Mouse (Mus musculus) embryonic stem cell, embryonic (primary cell): Measurements from ENCODE around the gene Pnpla8.

Experiments used
- CTCF ChIA-PET, 4 experiments: fragments of 300-600 bp in 2 of 4; fragments of 350-600 bp in 2 of 4; sonication (Branson Sonifier 250); formaldehyde crosslinking; loops; one replicate each; lab custom pipeline; 2022; ENCODE audit warnings: inconsistent platforms in 2 of 4; lab: Charles Lee
- POLR2A ChIA-PET, 4 experiments: fragments of 300-600 bp in 2 of 4; fragments of 350-600 bp in 2 of 4; sonication (Branson Sonifier 250); formaldehyde crosslinking; loops; one replicate each; lab custom pipeline; 2022; ENCODE audit warnings: antibody characterized with exemption in 4 of 4, inconsistent platforms in 1 of 4; lab: Charles Lee

The Pnpla8 gene

DNA sequence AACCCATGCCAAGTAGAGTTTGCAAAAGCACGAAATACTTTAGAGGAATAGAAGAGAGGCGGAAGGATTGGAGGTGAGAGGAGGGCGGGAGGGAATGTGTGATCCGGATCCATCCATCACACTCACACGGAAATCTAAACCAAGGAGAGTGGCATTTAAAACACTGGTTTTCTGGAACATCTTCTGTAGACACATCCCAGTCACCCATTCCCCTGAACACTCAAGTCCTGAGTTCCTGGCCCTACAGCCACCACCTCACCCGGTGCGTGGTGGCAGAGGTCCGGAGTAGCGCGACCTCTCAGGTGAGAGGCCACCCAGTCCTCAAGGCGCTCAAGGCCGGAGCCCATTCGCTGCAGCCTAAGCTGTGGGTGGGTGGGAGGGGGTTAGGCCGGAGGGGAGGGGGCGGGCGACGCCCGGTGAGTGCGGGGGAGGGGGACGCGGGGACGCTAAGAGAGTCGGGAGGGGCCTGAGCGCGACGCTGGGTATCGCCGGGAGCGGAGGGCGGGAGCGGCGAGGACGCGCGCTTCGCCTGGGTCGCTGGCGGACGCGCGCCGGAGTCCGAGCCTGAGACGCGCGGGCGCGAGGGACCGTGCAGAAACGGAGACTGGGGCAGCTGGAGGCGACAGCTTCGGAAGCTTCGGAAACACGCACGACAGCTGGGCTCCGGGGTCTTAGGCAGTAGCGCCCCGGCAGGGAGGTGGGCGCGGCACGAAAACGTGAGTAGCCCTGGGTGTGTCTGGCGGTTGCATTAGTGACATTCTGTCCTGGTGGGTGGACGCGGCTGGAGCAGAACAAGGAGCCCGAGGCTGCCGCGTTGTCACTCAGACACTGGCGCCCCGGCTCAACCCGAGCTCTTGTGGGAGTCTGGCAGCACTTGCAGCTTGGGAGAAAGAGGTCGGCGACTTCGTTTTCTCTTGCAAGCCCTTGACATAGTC, 107.5 kb downstream of the Pnpla8 start, which contains the start of gene Nrcam:
TSS of gene Nrcam (plus strand) at position 505 of the 935 bp plus-strand sequence.
- POLR2A ChIA-PET, result interaction anchor here in 3 of 4 experiments (0.6 to 2.3 kb wide), 7 partner anchors 57 to 119 kb away, joined by 3 to 13 read pairs (median 7); partner anchors contain the start of gene Dnajb9 (in 3 of the 3)
- CTCF ChIA-PET, result interaction anchor here in 1 of 4 experiments (0.7 to 0.9 kb wide), 3 partner anchors 118 to 219 kb away, joined by 3 read pairs; partner anchors contain the start of gene Dnajb9

DNA sequence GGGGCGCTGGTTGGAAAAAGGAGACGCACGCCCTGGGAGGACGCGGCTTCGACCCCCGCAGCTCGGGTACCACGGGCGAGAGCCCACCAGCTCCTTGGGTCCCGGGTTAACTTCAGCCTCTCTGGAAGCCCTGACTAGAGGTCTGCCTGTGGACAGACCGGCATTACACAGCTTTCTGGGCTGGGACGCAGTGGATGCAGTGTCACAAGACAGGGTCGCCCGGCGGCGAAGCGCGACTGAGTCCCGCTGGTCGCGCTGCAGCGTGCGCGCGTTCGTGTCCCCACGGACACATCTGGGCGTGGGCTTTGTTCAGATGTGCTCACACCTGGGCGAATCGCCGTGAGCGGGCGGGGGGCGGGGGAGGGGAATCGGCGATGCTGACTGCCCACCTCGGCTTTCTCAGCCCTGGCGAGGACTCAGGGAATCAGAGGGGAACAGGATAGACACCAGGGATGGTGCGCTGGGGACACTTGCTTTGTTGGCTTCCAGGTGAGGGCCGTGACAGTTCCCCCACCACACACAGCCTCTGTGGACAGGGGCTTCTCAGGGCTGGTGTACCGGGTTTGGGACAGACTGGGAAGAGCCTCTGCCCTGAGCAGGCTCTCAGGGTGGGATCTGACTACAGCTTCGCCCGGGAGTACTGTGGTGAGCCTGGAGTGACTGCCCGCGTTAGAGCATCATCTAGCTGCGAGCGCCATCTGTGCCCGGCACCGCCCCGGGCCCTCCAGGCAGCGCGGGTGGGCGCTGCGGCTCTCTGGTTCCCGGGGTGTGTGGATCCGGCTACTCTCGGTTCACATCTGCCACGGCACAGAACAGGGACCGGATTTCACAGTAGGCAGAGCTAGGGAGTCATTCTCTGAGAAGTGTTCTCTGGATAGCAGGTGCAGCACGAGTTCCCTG, 108.4 kb downstream of the Pnpla8 start:
- ChIA-PET POLR2A (interaction anchor here in 3 of 4 experiments (0.6 to 2.3 kb wide), 10 partner anchors 11 to 121 kb away, joined by 3 to 13 read pairs (median 4); partner anchors contain the start of gene Dnajb9 (in 3 of the 3)), CTCF (interaction anchor here in 1 of 4 experiments (0.8 to 0.9 kb wide), 2 partner anchors 9 to 119 kb away, joined by 3 read pairs; partner anchors contain the start of gene Dnajb9)

DNA sequence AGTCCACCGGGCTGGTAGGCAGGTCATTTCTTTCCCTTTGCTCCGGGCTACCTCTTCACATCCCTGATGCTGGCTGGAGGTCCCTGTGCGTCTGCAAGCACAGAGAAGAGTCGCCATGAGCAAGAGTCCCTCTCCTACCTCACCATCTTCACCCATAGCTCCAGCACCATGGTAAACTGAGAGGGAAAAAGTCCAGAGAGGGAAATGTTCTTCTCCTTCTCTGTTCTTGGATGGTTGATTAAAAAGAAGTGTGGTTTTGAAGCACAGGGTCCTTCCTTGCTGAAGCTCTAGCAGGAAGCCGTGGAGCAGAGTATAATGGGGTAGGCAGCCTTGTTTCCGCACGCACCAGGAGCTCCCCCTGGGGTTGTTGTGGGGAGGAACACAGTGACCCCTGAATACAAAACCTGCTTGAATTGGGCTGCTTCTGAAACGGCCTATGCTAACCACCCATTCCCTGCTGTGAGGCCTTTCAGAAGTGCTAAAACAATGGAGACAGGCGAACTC, 109.1 kb downstream of the Pnpla8 start:
- CTCF ChIA-PET, result interaction anchor here in 2 of 4 experiments (0.7 to 0.9 kb wide), 2 partner anchors 8 to 782 kb away, joined by 3 to 6 read pairs; no protein-coding TSS in a partner anchor
- POLR2A ChIA-PET, result interaction anchor here in 2 of 4 experiments (0.6 to 2.3 kb wide), 6 partner anchors 11 to 121 kb away, joined by 3 to 13 read pairs (median 3); no protein-coding TSS in a partner anchor

DNA sequence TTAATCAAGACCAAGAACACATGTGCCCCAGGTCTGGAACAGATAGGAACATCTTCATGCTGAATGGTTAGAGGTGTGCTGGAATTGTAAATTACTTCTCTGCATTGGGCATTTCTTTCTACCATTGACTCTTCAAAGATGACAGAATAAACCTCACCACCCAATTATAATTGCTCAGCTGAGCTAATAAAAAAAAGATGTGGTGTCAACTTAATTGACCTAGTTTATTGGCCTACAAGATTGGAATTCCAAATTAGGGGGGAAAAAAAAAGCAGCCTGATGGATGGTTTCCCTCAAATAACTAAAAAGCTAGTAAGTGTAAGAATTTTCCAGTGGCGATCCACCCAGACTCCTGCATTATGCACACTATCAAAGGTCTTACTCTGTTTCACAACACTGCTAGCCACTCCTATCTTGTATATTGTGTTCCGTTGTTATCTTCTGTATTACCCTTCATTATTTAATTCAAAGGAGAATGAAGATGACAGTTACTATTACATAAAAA, 116.0 kb downstream of the Pnpla8 start:
- POLR2A ChIA-PET, result interaction anchor here in 1 of 4 experiments (1.9 kb wide), 1 partner anchor 127 kb away, joined by 4 read pairs; the partner anchor contains the start of gene Dnajb9
- CTCF ChIA-PET, result no interaction called here

DNA sequence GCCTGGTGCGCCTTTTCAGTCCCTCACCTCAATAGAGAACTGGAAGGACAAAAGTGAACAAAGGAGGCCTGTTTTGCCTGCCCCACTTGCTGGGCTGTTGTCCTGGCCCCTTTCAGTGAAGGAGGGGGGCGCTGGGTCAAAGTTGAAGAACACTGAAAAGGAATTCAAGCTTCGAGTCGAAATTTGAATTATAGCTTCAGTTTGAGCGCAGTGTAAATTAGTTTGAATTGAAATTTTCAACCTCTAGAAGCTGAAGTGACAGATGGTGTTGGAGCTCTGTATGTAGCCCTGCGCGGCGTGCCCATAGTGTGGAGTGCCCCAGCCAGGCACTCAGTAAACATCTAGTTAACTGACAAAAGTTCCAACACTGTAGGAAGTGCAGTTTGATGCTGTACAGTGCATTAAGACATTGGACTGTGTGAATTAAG, 117.0 kb downstream of the Pnpla8 start:
- ChIA-PET POLR2A (no interaction called here), CTCF (interaction anchor here in 2 of 4 experiments (0.6 to 1.4 kb wide), 2 partner anchors 8 to 56 kb away, joined by 3 to 4 read pairs; no protein-coding TSS in a partner anchor)

DNA sequence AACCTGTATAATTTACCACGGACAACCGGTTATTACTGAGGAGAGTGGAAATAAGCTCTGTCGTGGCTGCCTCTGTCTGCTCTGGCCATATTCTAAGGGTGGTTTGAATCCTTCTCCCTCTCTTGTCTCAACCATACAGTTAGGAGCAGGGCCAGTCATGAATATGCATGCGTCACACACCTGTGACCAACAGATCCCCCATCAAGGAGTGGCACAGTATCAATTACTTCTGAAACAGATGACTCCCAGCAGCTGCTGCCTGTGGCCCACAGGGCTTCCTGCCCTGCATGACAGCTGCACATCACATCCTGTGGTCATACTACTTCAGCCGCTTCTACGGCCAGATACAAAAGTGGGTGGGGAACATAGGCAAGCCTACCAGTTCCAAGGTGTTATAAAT, 122.9 kb downstream of the Pnpla8 start:
- CTCF ChIA-PET, result no interaction called here
- POLR2A ChIA-PET, result interaction anchor here in 1 of 4 experiments (0.9 kb wide), 1 partner anchor 14 kb away, joined by 3 read pairs; no protein-coding TSS in a partner anchor

DNA sequence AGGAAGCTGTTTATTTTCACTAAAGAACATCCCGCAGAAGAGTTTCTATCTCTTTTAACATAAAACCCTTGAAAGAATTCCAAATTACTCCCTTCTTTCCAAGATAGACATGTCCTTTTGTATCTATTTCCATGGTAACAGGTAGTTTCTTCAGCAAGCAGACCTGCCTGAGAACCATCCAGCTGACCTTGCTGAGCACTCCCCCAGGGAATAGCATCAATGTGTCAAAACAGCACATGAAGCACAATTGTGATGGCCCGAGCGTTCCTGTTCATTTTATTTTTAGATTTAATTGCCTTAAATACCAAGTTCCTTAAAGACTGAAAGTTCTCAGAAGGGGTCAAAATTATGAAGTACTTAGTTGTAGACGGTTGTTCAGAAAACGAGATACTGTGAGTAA, 124.1 kb downstream of the Pnpla8 start:
- CTCF ChIA-PET, result no interaction called here
- POLR2A ChIA-PET, result interaction anchor here in 1 of 4 experiments (0.5 kb wide), 1 partner anchor 56 kb away, joined by 3 read pairs; no protein-coding TSS in a partner anchor

DNA sequence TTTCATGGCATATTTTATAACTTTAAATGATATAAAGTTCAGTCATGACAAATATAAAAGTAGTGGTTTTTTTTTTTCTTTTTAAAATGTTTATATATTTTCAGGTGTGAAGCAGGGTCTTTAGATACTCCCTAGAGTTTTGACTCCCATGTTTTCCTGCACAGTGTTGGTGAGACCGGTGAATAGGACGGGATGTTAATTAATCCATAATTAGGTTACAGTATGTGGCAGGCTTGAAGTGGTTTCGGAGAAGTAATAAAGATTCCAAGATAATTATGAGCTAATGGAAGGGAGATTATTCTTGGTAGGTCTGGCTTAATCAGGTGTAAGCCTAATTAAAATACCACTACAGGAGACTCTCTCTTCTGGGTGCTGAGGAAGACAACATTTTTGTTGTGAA, 125.0 kb downstream of the Pnpla8 start:
- ChIA-PET CTCF (interaction anchor here in 1 of 4 experiments (0.6 kb wide), 1 partner anchor 12 kb away, joined by 9 read pairs; no protein-coding TSS in a partner anchor), POLR2A (no interaction called here)

DNA sequence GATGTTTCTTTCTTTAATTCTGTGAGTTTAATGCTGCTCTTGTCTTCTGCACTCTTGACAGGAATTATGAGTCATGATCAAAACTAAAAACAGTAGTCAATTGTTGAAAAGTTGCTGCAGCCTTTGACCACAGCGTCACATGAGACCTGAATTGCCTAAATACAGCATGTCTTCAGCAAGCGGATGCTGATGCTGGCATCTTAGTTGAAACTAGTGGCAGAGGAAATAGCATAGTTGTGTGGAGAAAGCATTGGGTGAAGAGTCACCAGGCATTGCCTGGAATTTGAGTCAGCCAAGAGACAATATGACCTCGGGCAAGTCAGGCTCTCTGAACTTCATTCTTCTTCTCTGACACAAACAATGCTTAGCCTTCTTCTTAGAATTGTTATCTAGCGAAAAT, 133.9 kb downstream of the Pnpla8 start:
- ChIA-PET POLR2A (no interaction called here), CTCF (no interaction called here)

DNA sequence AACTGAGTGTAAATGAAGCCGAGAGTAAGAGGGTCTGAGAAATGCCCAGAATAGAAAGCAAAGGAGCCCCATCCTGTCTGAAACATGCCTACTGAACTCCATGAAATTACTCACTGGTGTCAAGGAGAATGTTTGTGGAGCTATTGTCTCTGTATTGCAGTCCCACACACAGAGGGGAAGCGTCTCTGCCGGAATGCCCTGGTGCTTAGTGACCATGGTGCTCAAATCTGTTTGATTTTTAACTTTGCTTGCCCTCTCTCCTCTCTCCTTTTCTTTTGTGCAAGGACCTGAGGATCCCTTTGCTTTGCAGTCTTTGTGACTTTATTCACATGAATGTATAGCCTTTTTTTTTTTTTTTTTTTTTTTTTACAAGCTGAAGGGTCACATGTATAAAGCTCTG, 136.3 kb downstream of the Pnpla8 start:
- POLR2A ChIA-PET, result interaction anchor here in 1 of 4 experiments (0.6 kb wide), 1 partner anchor 48 kb away, joined by 3 read pairs; no protein-coding TSS in a partner anchor

DNA sequence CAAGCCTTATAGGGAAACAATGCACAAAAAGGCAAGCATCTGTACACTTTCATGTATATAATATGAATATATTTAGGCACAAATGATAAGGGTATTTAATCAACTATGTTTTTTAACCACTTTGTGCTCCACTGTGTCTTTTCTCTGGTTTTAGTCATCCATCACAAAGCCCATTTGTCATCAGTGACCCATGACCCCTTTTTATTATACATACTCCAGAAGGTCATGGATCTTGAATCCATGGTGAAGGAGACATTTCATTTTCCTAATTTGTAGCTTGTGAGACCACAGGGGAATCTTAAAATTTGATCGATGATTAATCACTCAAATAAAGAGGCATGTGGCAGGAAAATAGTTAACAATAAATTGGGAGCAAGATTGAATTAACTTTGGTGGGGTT, 136.7 kb downstream of the Pnpla8 start:
- ChIA-PET POLR2A (interaction anchor here in 1 of 4 experiments (0.6 kb wide), 1 partner anchor 48 kb away, joined by 3 read pairs; no protein-coding TSS in a partner anchor), CTCF (interaction anchor here in 1 of 4 experiments (0.6 kb wide), 1 partner anchor 11 kb away, joined by 9 read pairs; no protein-coding TSS in a partner anchor)

More for the DNA sequence above, 136.3 kb downstream of the Pnpla8 start:
- CTCF ChIA-PET, result interaction anchor here in 1 of 4 experiments (0.6 kb wide), 1 partner anchor 11 kb away, joined by 9 read pairs; no protein-coding TSS in a partner anchor

DNA sequence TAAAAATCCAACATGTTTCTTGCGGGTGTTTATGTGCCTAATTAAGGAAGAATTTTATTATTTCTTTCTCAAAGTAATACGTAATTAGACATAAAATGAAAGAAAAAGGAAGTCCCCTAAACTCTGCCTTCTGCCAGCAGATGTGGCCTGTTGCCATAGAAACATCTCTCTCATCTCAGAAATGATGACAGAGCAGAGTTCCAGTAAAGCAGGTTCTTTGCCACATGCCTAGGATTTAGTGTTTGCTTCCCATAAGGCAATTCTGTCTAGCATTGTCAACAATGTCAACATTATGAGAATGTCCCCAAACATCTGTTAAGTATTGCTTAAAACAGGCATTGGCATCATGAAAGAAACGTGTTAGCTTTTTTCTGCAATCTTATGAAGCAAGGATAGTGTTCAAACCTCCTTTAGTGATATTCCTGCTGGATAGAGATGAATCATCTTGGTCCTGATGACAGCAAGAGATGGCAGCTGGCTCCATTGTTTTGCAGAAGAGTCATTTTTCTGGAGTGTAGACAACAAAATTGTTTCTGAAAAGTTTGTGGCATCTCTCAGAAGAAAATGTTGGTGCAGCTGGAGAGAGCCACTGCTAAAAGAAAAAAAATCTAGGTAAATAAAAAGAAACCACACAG, 150.0 kb downstream of the Pnpla8 start:
- POLR2A ChIA-PET, result no interaction called here
- CTCF ChIA-PET, result no interaction called here
